Comparison of ENCODE assay signal across 8 mouse cellular contexts in genomic region chr2:165275824-165276223, GRCm38 (mm10). TPM values are rescaled to one million over a fixed set of nuclear protein-coding genes. Genes with fewer than 3 reads are reported as not detected.
DNase-seq lines count a peak whose midpoint lies in the region; ATAC-seq lines count a peak whose summit lies in the region.

No protein-coding gene starts in this region.

- peaks cover 32% of the 10 kb centered on the region for H3K4me1 ChIP-seq in forebrain, embryonic 14.5 days (ENCODE audit: control insufficient read depth, insufficient read depth, low read length)
- H3K4me1 ChIP-seq in hindbrain, embryonic 14.5 days (replicated peaks; ENCODE audit: control insufficient read depth, insufficient read depth, low read length), result peaks cover 38% of the 10 kb centered on the region

- WGBS in forebrain, embryonic 14.5 days, result 15% methylated on average over 8 of the region's 8 CpGs
- WGBS in hindbrain, embryonic 14.5 days, result 20% methylated on average over 8 of the region's 8 CpGs

- peak; percentile 90 for DNase-seq in MN1 (ENCODE audit: low spot score)
- peak; percentile 90 for DNase-seq in forebrain, embryonic 14.5 days (ENCODE audit: low spot score)
- peak; percentile 69 for DNase-seq in hindbrain, embryonic 14.5 days (ENCODE audit: low spot score)
- DNase-seq in left cerebral cortex, adult 18-20 months (ENCODE audit: low spot score in 2 of 2), result peak; percentile 86
- DNase-seq in right cerebral cortex, postnatal 10 days (ENCODE audit: low spot score in 2 of 2), result peak; percentile 86 to 90

- H3K9me3 ChIP-seq in forebrain, embryonic 14.5 days (replicated peaks; ENCODE audit: control insufficient read depth, low read length), result no peaks in the 10 kb centered on the region
- no peaks in the 10 kb centered on the region for H3K9me3 ChIP-seq in hindbrain, embryonic 14.5 days (ENCODE audit: control insufficient read depth, low read length)

- H3K9ac ChIP-seq in forebrain, embryonic 14.5 days (ENCODE audit: low read length), result no peak overlapping the region
- H3K9ac ChIP-seq in hindbrain, embryonic 14.5 days, result no peak overlapping the region

- H3K4me2 ChIP-seq in forebrain, embryonic 14.5 days (ENCODE audit: low read length), result no peak overlapping the region
- no peak overlapping the region for H3K4me2 ChIP-seq in hindbrain, embryonic 14.5 days (replicated peaks)

- H3K27me3 ChIP-seq in forebrain, embryonic 14.5 days (replicated peaks; ENCODE audit: control insufficient read depth, insufficient read depth, low read length), result 0 out of 2 replicates have a peak, but pooled peaks cover 2% of the 10 kb centered on the region
- no peaks in the 10 kb centered on the region for H3K27me3 ChIP-seq in hindbrain, embryonic 14.5 days (ENCODE audit: control insufficient read depth, insufficient read depth, low read length)

- ATAC-seq in cerebellum, adult (ENCODE audit: insufficient number of reproducible peaks, low FRiP score, low TSS enrichment), result peak; percentile 76
- peak; percentile 85 for ATAC-seq in forebrain, embryonic 14.5 days
- ATAC-seq in hindbrain, embryonic 14.5 days (ENCODE audit: low FRiP score), result peak; percentile 39; the same call in 1 of the 2 replicates
- ATAC-seq in megakaryocyte, adult 5-6 weeks (ENCODE audit: poor library complexity, severe bottlenecking), result peak; percentile 85
- no peak for ATAC-seq in erythroblast, adult 5-6 weeks (replicated peaks; ENCODE audit: low FRiP score, poor library complexity, severe bottlenecking)

- peak overlapping the region; percentile 67 for H3K27ac ChIP-seq in forebrain, embryonic 14.5 days (ENCODE audit: low read depth, low read length)
- H3K27ac ChIP-seq in hindbrain, embryonic 14.5 days, result peak overlapping the region; percentile 63; the same call in 1 of the 2 replicates

- no peak overlapping the region for H3K4me3 ChIP-seq in forebrain, embryonic 14.5 days (ENCODE audit: low read depth, low read length)
- H3K4me3 ChIP-seq in hindbrain, embryonic 14.5 days (replicated peaks; ENCODE audit: low read length), result no peak overlapping the region

- peaks cover 23% of the 10 kb centered on the region for H3K36me3 ChIP-seq in forebrain, embryonic 14.5 days (ENCODE audit: control insufficient read depth, insufficient read depth, low read length)
- peaks cover 26% of the 10 kb centered on the region for H3K36me3 ChIP-seq in hindbrain, embryonic 14.5 days (replicated peaks; ENCODE audit: control insufficient read depth, insufficient read depth)

RNA-seq across cellular contexts. Expression of gene Slc35c2, which starts 11.8 kb away (rescaled TPM):
- polyA plus RNA-seq in forebrain, embryonic 14.5 days (2014; fragmentation: Nextera tagmentation; extraction: Ambion mirVana), result 54.7 and 56.4 TPM in 2 replicates
- polyA plus RNA-seq in hindbrain, embryonic 14.5 days (2014; fragmentation: Nextera tagmentation; extraction: Ambion mirVana), result 60.1 and 60.8 TPM in 2 replicates
- total RNA-seq in left cerebral cortex, adult 18-20 months (2021), result 10 to 100 TPM; 58.2 to 60.6 TPM
- 57.2 and 57.5 TPM in 2 replicates for total RNA-seq in megakaryocyte, adult 5-6 weeks (2015)
- 52.8 and 71.8 TPM in 2 replicates for total RNA-seq in megakaryocyte, adult 5-6 weeks (2017)
- total RNA-seq in erythroblast, adult 5-6 weeks (2015; ENCODE audit: low replicate concordance), result 22.6 and 34.2 TPM in 2 replicates
- total RNA-seq in erythroblast, adult 5-6 weeks (2017; ENCODE audit: low replicate concordance), result 10.0 and 14.6 TPM in 2 replicates

RNA-seq across cellular contexts. Expression of gene Cdh22, which starts 41.2 kb away (rescaled TPM):
- 4.8 and 4.9 TPM in 2 replicates for polyA plus RNA-seq in forebrain, embryonic 14.5 days (2014; fragmentation: Nextera tagmentation; extraction: Ambion mirVana)
- 12.4 and 15.4 TPM in 2 replicates for polyA plus RNA-seq in hindbrain, embryonic 14.5 days (2014; fragmentation: Nextera tagmentation; extraction: Ambion mirVana)
- total RNA-seq in left cerebral cortex, adult 18-20 months (2021), result 10 to 100 TPM; 55.1 to 61.1 TPM
- total RNA-seq in megakaryocyte, adult 5-6 weeks (2015), result 0.09 TPM in 1 of 2 replicates, not detected in the other
- total RNA-seq in megakaryocyte, adult 5-6 weeks (2017), result 0.07 TPM in 1 of 2 replicates, not detected in the other
- not detected in 2 replicates for total RNA-seq in erythroblast, adult 5-6 weeks (2015; ENCODE audit: low replicate concordance)
- not detected in 2 replicates for total RNA-seq in erythroblast, adult 5-6 weeks (2017; ENCODE audit: low replicate concordance)

RNA-seq across cellular contexts. Expression of gene Elmo2, which starts 50.5 kb away (rescaled TPM):
- 95.5 and 101 TPM in 2 replicates for polyA plus RNA-seq in forebrain, embryonic 14.5 days (2014; fragmentation: Nextera tagmentation; extraction: Ambion mirVana)
- 99.7 and 100 TPM in 2 replicates for polyA plus RNA-seq in hindbrain, embryonic 14.5 days (2014; fragmentation: Nextera tagmentation; extraction: Ambion mirVana)
- 100 to 1,000 TPM; 145 to 166 TPM for total RNA-seq in left cerebral cortex, adult 18-20 months (2021)
- total RNA-seq in megakaryocyte, adult 5-6 weeks (2015), result 128 and 133 TPM in 2 replicates
- 89.7 and 94.8 TPM in 2 replicates for total RNA-seq in megakaryocyte, adult 5-6 weeks (2017)
- 15.8 and 15.9 TPM in 2 replicates for total RNA-seq in erythroblast, adult 5-6 weeks (2015; ENCODE audit: low replicate concordance)
- total RNA-seq in erythroblast, adult 5-6 weeks (2017; ENCODE audit: low replicate concordance), result 5.6 and 9.4 TPM in 2 replicates

Comparison
In these comparisons a context has a peak if more than half of its experiments do, and no peak if none do; other contexts are left out.
1. RNA of gene Cdh22, which starts 41.2 kb away (total RNA-seq): 55.1 to 61.1 TPM in left cerebral cortex, adult 18-20 months; 0.07 to 0.09 TPM in megakaryocyte, adult 5-6 weeks and not detected in erythroblast, adult 5-6 weeks; every median in the first group is over 10 times any median in the second.
2. RNA of gene Elmo2, which starts 50.5 kb away (total RNA-seq): 145 to 166 TPM in left cerebral cortex, adult 18-20 months and 89.7 to 133 TPM in megakaryocyte, adult 5-6 weeks; 5.6 to 15.9 TPM in erythroblast, adult 5-6 weeks; every median in the first group is over 4 times any median in the second.
3. Peak in every context shown above with its lines, with median percentiles within 50 percentile points of each other: DNase-seq.